Mouse (Mus musculus): ENCODE measurements at regions not wholly inside any gene's neighbourhood (a gene's known extent, or its start where the extent isn't known, plus 50 kb on each side); places are given as distances from the start of the nearest gene placed in this dataset.

DNA sequence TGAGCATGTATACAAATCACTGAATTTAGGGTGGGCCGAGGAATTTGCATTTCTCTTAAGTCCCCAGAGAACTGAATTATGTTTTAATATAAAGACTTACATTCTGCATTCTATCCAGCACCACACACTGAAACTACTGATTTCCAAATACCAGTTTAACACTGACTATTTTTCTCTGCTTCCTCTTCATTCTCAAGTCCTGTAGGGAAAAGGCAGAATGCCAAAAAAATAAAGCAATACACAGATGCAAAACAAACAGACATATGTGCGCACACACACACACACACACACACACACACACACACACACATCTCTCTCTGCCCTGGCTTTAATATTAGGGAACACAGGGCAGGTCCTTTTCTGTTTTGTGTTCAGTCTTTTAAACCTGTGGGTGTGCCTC is 79.6 kb upstream of the Cd93 start:
- no peak for TF ChIP-seq EP300 (IDR thresholded peaks at IDR 0.05; ENCODE audit: low read depth)
- no peak for TF ChIP-seq CTCF (IDR thresholded peaks at IDR 0.05; ENCODE audit: low read depth)
